Mouse (Mus musculus): ENCODE data around the gene Lyrm2. TPM values are rescaled to one million over a fixed set of nuclear protein-coding genes. Genes with fewer than 3 reads are reported as not detected.
A peak's percentile ranks its signal among the peaks of the same experiment; 100 is the strongest.

Gene Lyrm2
- polyA plus RNA-seq, 1 experiment from 2014 or later = 28.8 TPM

DNA sequence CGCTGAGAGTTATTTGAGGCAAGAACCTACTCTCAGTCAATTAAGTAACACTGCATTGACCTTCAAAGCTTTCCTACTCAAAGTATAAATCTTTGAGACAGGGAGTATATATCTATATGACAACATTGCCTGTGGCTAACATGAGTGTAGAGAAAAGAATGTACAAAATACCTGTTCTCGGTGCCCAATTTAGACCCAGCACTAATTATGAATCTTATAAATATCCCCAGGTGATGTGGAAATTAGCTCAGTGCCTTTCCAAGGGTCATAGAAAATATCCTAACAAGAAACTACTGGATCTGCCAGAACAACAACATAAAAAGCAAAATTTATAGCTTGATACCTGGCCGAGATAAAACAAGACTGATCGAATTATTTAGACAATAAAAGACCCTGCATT, 1.1 kb upstream of the Lyrm2 start:
- no peak overlapping the region for H3K27ac ChIP-seq (ENCODE audit: low read length)
- no peak overlapping the region for H3K4me2 ChIP-seq (ENCODE audit: low read depth, low read length)
- H3K4me3 ChIP-seq (ENCODE audit: low read depth, low read length) = no peak overlapping the region
- no peaks in the 10 kb centered on the region for H3K27me3 ChIP-seq (ENCODE audit: control insufficient read depth, insufficient read depth, low read depth, low read length)
- H3K9ac ChIP-seq (ENCODE audit: low read depth, low read length) = no peak overlapping the region
- no peaks in the 10 kb centered on the region for H3K36me3 ChIP-seq (ENCODE audit: control insufficient read depth, insufficient read depth)
- peaks cover 5% of the 10 kb centered on the region for H3K4me1 ChIP-seq (ENCODE audit: control insufficient read depth, low read depth, low read length)
- H3K9me3 ChIP-seq (replicated peaks; ENCODE audit: control insufficient read depth, low read length) = no peaks in the 10 kb centered on the region
- ATAC-seq (ENCODE audit: low read depth) = no peak
- WGBS (ENCODE audit: insufficient replicate concordance) = 84% methylated on average over 4 of the region's 4 CpGs

DNA sequence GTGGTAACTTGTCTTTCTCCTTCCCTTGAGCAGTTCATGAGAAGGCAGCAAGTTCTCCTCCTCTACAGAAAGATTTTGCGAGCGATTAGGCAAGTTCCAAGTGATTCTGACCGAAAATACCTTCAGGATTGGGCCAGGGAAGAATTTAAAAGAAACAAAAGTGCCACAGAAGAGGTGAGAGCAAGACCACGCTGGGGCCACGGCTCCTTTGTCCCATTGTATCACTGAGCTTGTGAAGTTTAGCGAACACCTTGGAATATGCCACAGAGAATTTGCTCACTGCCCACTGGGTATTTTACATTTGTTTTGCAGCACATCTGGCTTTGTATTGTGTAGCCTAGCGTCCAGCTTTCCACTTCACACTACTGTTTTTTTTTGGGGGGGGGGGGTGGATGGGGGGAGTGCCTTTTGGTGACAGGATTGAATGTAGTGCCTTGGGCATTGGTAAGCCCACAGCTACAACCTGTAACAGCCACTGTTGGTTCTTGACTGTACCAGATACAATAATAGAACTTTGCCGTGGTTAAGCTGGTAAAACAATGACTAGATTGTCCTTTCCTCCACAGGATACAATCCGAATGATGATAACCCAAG, 621 bp downstream of the Lyrm2 start:
- H3K36me3 ChIP-seq (ENCODE audit: control insufficient read depth, insufficient read depth) = no peaks in the 10 kb centered on the region
- H3K27me3 ChIP-seq (ENCODE audit: control insufficient read depth, insufficient read depth, low read depth, low read length) = no peaks in the 10 kb centered on the region
- H3K27ac ChIP-seq (ENCODE audit: low read length) = peak overlapping the region; percentile 99
- peak overlapping the region; percentile 91 for H3K4me3 ChIP-seq (ENCODE audit: low read depth, low read length)
- H3K9me3 ChIP-seq (replicated peaks; ENCODE audit: control insufficient read depth, low read length) = no peaks in the 10 kb centered on the region
- H3K4me1 ChIP-seq (ENCODE audit: control insufficient read depth, low read depth, low read length) = peaks cover 5% of the 10 kb centered on the region
- 5% methylated on average over 9 of the region's 9 CpGs for WGBS (ENCODE audit: insufficient replicate concordance)
- peak overlapping the region; percentile 67 for H3K4me2 ChIP-seq (ENCODE audit: low read depth, low read length)
- H3K9ac ChIP-seq (ENCODE audit: low read depth, low read length) = peak overlapping the region; percentile 90
- no peak for ATAC-seq (ENCODE audit: low read depth)

DNA sequence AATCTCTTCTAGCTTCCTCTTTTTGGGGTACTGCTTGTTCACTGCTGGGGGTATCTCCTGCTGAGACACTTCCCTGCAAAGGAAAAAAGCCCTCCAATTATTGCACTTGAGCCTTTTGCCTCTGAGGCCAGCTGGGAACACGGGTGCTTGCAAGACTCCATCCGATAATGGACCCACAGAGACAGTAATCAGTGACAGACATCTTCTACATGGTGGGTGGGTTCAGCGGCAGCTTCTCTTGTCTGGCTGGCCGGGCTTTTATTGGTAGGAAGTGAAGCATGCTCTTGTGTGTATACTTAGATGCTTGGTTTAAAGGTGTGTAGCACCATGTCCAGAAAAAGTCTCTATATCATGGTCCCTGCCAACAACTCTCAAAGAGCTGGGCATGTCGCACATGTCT, 17.4 kb downstream of the Lyrm2 start:
- WGBS (ENCODE audit: insufficient replicate concordance) = 42% methylated on average over 5 of the region's 5 CpGs

DNA sequence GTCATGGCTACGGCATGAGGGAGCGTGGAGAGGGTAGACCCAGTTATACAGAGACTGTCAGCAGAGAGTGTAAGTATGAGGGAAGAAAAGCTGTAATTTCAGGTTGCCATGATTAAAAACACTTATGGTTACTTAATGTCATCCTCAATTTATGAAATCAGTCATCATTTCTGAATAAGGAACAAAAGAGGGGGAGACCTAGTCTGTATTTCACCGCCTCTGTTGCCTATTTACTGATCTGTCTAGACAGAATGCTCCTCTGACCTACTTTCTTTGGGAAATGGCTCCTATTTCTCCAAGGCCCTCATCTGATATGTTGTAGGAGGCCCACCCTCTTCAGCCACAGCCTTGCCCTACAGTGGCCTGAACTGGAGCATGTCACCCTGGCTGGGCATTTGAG, 20.6 kb downstream of the Lyrm2 start:
- H3K27me3 ChIP-seq (ENCODE audit: control insufficient read depth, insufficient read depth, low read depth, low read length) = no peaks in the 10 kb centered on the region
- H3K36me3 ChIP-seq (ENCODE audit: control insufficient read depth, insufficient read depth) = no peaks in the 10 kb centered on the region
- H3K4me2 ChIP-seq (ENCODE audit: low read depth, low read length) = no peak overlapping the region
- H3K9ac ChIP-seq (ENCODE audit: low read depth, low read length) = no peak overlapping the region
- no peak for ATAC-seq (ENCODE audit: low read depth)
- H3K4me3 ChIP-seq (ENCODE audit: low read depth, low read length) = no peak overlapping the region
- H3K4me1 ChIP-seq (ENCODE audit: control insufficient read depth, low read depth, low read length) = no peaks in the 10 kb centered on the region; the same call in none of the 2 replicates
- H3K27ac ChIP-seq (ENCODE audit: low read length) = no peak overlapping the region
- 81% methylated on average over 3 of the region's 3 CpGs for WGBS (ENCODE audit: insufficient replicate concordance)
- H3K9me3 ChIP-seq (replicated peaks; ENCODE audit: control insufficient read depth, low read length) = no peaks in the 10 kb centered on the region

More for the DNA sequence above, 17.4 kb downstream of the Lyrm2 start:
- no peaks in the 10 kb centered on the region for H3K9me3 ChIP-seq (replicated peaks; ENCODE audit: control insufficient read depth, low read length)
- no peaks in the 10 kb centered on the region for H3K36me3 ChIP-seq (ENCODE audit: control insufficient read depth, insufficient read depth)
- no peak overlapping the region for H3K4me3 ChIP-seq (ENCODE audit: low read depth, low read length)
- no peaks in the 10 kb centered on the region; the same call in none of the 2 replicates for H3K4me1 ChIP-seq (ENCODE audit: control insufficient read depth, low read depth, low read length)
- H3K27me3 ChIP-seq (ENCODE audit: control insufficient read depth, insufficient read depth, low read depth, low read length) = no peaks in the 10 kb centered on the region
- no peak overlapping the region for H3K27ac ChIP-seq (ENCODE audit: low read length)
- H3K4me2 ChIP-seq (ENCODE audit: low read depth, low read length) = no peak overlapping the region
- no peak; the same call in 1 of the 2 replicates for ATAC-seq (ENCODE audit: low read depth)
- no peak overlapping the region for H3K9ac ChIP-seq (ENCODE audit: low read depth, low read length)

DNA sequence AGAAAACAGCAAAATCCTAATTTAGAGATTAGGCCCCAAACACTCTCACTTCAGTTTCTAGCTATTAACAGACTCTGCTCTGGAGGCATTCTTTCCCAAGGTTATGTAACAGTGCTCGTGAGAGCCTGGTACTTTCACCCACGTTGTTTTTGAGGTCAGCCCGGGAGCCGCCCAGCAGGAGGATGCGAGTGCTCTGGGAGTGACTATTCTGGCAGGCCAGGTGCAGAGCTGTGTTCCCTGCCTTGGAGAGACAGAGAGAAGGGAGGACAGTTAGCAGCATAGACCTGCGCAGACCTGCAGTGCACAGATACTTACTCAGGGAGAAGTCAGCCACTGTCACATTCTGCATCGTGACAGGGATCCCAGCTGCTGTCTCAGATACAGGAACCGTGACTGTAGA, 24.2 kb downstream of the Lyrm2 start:
- H3K36me3 ChIP-seq (ENCODE audit: control insufficient read depth, insufficient read depth) = no peaks in the 10 kb centered on the region
- no peak overlapping the region for H3K4me2 ChIP-seq (ENCODE audit: low read depth, low read length)
- H3K27me3 ChIP-seq (ENCODE audit: control insufficient read depth, insufficient read depth, low read depth, low read length) = no peaks in the 10 kb centered on the region
- ATAC-seq (ENCODE audit: low read depth) = no peak; the same call in 1 of the 2 replicates
- H3K4me1 ChIP-seq (ENCODE audit: control insufficient read depth, low read depth, low read length) = peaks cover 14% of the 10 kb centered on the region
- H3K9ac ChIP-seq (ENCODE audit: low read depth, low read length) = no peak overlapping the region
- no peak overlapping the region for H3K27ac ChIP-seq (ENCODE audit: low read length)
- no peak overlapping the region for H3K4me3 ChIP-seq (ENCODE audit: low read depth, low read length)
- H3K9me3 ChIP-seq (replicated peaks; ENCODE audit: control insufficient read depth, low read length) = no peaks in the 10 kb centered on the region
- WGBS (ENCODE audit: insufficient replicate concordance) = 51% methylated on average over 8 of the region's 8 CpGs

DNA sequence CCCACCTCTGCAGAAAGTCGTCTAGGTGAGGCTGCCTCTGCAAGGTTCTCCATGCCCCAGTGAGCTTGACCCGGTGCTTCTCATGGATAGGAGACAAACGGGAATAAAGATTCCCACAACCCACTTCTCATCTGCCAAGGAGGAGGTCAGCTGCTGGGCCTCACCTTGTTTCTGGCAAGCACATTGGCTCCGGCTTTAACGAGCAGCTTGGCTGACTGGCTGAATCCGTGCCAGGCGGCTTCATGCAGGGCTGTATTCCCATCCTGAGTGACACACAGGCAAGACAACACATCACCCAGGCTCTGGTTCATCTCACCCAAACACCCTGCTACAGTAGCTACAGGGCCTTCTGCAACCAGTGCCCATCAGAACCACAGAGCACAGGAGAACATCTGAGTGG, 26.9 kb downstream of the Lyrm2 start:
- Histone ChIP-seq H3K4me1 (ENCODE audit: control insufficient read depth, low read depth, low read length) (peaks cover 15% of the 10 kb centered on the region), H3K9me3 (replicated peaks; ENCODE audit: control insufficient read depth, low read length) (no peaks in the 10 kb centered on the region), H3K27ac (ENCODE audit: low read length) (no peak overlapping the region), H3K4me3 (ENCODE audit: low read depth, low read length) (no peak overlapping the region), H3K9ac (ENCODE audit: low read depth, low read length) (no peak overlapping the region), H3K4me2 (ENCODE audit: low read depth, low read length) (no peak overlapping the region), H3K27me3 (ENCODE audit: control insufficient read depth, insufficient read depth, low read depth, low read length) (no peaks in the 10 kb centered on the region), H3K36me3 (ENCODE audit: control insufficient read depth, insufficient read depth) (no peaks in the 10 kb centered on the region)
- WGBS (ENCODE audit: insufficient replicate concordance) = 72% methylated on average over 7 of the region's 7 CpGs
- ATAC-seq (ENCODE audit: low read depth) = no peak

DNA sequence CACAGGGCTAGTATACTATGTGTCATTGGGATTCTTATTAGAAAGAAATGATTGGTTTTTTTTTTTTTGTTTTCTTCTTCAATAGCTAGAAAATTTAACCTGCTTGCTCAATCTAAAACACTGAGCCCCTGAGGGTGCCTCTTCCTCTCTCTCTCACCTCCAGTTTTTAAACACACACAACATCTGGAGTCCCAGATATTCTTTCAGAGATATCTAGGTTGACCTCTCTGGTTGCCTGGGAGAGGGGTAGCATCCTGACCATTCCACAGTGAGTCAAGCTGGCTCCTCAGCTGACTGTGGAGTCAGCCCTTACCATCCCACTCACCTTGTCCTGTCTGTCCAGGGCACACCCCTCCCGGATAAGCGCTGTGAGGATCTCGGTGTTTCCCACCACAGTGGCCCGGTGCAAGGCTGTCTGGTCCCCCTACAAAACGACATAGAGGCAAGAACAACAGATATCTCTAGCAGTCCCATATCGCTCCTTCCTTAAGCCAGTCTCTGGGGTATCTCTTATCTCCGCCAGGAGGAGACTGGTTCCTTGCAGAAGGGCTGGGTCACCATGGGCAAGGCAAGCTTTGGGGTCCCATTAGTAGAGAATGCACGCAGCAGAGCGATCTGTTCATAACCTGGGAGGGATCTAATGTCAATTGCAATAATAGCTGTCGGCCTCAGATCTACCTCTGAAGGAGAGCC, 28.5 kb downstream of the Lyrm2 start:
- H3K9me3 ChIP-seq (replicated peaks; ENCODE audit: control insufficient read depth, low read length) = no peaks in the 10 kb centered on the region
- H3K4me3 ChIP-seq (ENCODE audit: low read depth, low read length) = no peak overlapping the region
- no peaks in the 10 kb centered on the region for H3K27me3 ChIP-seq (ENCODE audit: control insufficient read depth, insufficient read depth, low read depth, low read length)
- peak; percentile 77 for ATAC-seq (ENCODE audit: low read depth)
- peak overlapping the region; percentile 43 for H3K4me2 ChIP-seq (ENCODE audit: low read depth, low read length)
- 31% methylated on average over 10 of the region's 10 CpGs for WGBS (ENCODE audit: insufficient replicate concordance)
- H3K36me3 ChIP-seq (ENCODE audit: control insufficient read depth, insufficient read depth) = no peaks in the 10 kb centered on the region
- H3K27ac ChIP-seq (ENCODE audit: low read length) = no peak overlapping the region
- H3K9ac ChIP-seq (ENCODE audit: low read depth, low read length) = no peak overlapping the region
- peaks cover 15% of the 10 kb centered on the region for H3K4me1 ChIP-seq (ENCODE audit: control insufficient read depth, low read depth, low read length)

DNA sequence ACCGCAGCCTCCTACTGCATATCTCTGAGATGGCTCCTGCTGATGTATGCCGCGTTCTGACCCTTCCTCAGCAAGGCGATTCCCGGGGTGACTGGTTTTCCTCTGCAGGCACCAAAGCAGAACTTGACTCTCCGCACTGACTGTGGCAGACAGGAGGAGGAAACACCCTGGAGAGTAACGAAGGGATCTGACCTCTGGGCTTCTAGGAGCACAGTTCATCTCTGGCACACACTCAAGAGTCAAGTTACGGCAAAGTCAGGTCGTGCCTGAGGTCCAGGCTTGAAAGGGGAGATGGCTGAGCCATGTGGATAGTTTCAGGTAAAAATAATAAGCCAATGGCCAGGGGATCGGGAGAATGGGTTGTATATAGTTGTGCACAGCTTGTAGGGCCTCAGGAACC, 29.3 kb downstream of the Lyrm2 start:
- Histone ChIP-seq H3K9ac (ENCODE audit: low read depth, low read length) (no peak overlapping the region), H3K27me3 (ENCODE audit: control insufficient read depth, insufficient read depth, low read depth, low read length) (no peaks in the 10 kb centered on the region), H3K27ac (ENCODE audit: low read length) (no peak overlapping the region), H3K36me3 (ENCODE audit: control insufficient read depth, insufficient read depth) (no peaks in the 10 kb centered on the region), H3K9me3 (replicated peaks; ENCODE audit: control insufficient read depth, low read length) (no peaks in the 10 kb centered on the region), H3K4me1 (ENCODE audit: control insufficient read depth, low read depth, low read length) (peaks cover 15% of the 10 kb centered on the region), H3K4me3 (ENCODE audit: low read depth, low read length) (no peak overlapping the region), H3K4me2 (ENCODE audit: low read depth, low read length) (no peak overlapping the region)
- no peak for ATAC-seq (ENCODE audit: low read depth)
- WGBS (ENCODE audit: insufficient replicate concordance) = 65% methylated on average over 10 of the region's 10 CpGs

DNA sequence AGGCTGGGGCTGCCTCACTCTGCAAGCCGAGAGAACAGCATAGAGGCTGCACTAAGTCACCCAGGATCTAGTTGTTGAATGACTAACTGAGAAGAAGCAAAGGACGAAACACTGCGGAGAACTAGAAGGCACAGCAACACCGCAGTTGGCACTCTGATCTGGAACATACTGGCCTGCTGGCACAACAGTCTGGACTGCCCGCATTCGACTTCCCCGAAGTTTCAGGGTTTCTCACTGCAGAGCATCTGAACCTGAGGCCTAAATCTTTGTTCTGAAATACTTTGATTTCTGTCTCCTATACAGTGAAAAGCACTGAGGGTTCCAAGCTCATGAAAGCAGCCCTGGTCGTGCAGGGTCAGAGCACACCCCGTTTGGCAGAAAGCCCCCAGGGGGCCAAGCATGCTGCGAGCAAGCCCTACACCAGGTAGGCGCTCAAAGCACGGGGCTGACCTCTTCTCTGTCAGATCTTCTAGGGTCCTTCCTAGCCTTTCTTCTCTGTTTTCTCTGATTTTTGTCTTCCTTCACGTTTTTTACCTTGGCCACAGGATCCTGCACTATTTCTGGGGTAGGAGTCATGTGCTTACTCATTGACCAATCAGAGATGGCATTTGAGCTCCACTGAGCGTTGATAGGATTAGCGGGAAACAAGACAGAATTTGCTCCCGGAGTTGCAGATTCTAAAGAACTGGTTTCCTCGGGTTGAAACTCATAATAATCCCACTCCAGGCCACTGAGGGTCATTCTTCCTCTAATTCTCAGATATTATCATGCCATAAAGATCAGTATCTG, 33.6 kb downstream of the Lyrm2 start:
- 47% methylated on average over 17 of the region's 17 CpGs for WGBS (ENCODE audit: insufficient replicate concordance)
- no peak for ATAC-seq (ENCODE audit: low read depth)
- H3K9ac ChIP-seq (ENCODE audit: low read depth, low read length) = no peak overlapping the region
- H3K36me3 ChIP-seq (ENCODE audit: control insufficient read depth, insufficient read depth) = no peaks in the 10 kb centered on the region
- H3K27me3 ChIP-seq (ENCODE audit: control insufficient read depth, insufficient read depth, low read depth, low read length) = no peaks in the 10 kb centered on the region
- H3K27ac ChIP-seq (ENCODE audit: low read length) = no peak overlapping the region
- H3K9me3 ChIP-seq (replicated peaks; ENCODE audit: control insufficient read depth, low read length) = no peaks in the 10 kb centered on the region
- no peak overlapping the region for H3K4me3 ChIP-seq (ENCODE audit: low read depth, low read length)
- peaks cover 7% of the 10 kb centered on the region for H3K4me1 ChIP-seq (ENCODE audit: control insufficient read depth, low read depth, low read length)
- peak overlapping the region; percentile 14 for H3K4me2 ChIP-seq (ENCODE audit: low read depth, low read length)

Data from liver, embryonic 16.5 days (tissue).